ENCODE assay signal across 12 mouse cellular contexts in the genomic region with DNA sequence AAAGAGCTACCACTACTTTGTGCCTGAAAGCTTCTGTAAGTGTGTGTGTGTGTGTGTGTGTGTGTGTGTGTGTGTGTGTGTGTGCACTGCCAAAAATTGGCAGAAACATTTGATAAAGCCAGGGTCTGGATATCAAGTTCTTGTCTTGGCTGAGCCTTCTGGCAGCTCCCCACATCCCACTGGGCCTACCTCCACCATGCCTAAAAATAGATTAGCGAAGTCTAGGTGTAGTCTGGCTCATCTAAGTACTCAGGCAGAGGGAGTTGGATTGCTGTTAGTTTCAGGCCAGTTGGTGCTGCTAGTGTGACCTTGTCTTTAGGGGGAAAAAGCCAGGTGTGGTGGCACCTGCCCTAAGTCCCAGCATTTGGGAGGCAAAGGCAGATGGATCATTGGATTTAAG. TPM values are rescaled to one million over a fixed set of nuclear protein-coding genes. Genes with fewer than 3 reads are reported as not detected.
DNase-seq lines count a peak whose midpoint lies in the region; ATAC-seq and TF ChIP-seq lines count a peak whose summit lies in the region.
"Had no signal": no experiment of that assay in that cellular context is flagged by ENCODE, and none has a peak within 500 bp of the region (broad histone marks: within the 10 kb centered on the region; RNA-seq: fewer than 3 reads in every experiment).

No protein-coding gene starts in this region.

- H3K27me3 ChIP-seq in hindbrain, postnatal 0 days (ENCODE audit: insufficient read depth, low read length): no peaks in the 10 kb centered on the region
- no peaks in the 10 kb centered on the region for H3K27me3 ChIP-seq in hindbrain, embryonic 16.5 days (replicated peaks; ENCODE audit: control insufficient read depth, insufficient read depth, low read length)
- H3K27me3 ChIP-seq in heart, embryonic 15.5 days: no peaks in the 10 kb centered on the region
- H3K27me3 ChIP-seq: CH12.LX; forebrain, embryonic 12.5 days; intestine, embryonic 15.5 days had no signal

- H3K9ac ChIP-seq in hindbrain, postnatal 0 days (replicated peaks; ENCODE audit: low read length): no peak overlapping the region
- H3K9ac ChIP-seq in hindbrain, embryonic 16.5 days (ENCODE audit: low read depth, low read length): no peak overlapping the region
- no peak overlapping the region for H3K9ac ChIP-seq in heart, embryonic 15.5 days
- H3K9ac ChIP-seq: forebrain, embryonic 12.5 days; intestine, embryonic 15.5 days had no signal

- no peak overlapping the region for H3K4me3 ChIP-seq in hindbrain, postnatal 0 days (ENCODE audit: low read length)
- H3K4me3 ChIP-seq in hindbrain, embryonic 16.5 days (ENCODE audit: low read length): no peak overlapping the region
- H3K4me3 ChIP-seq in gastrocnemius, adult 2 months: no peak overlapping the region
- no peak overlapping the region for H3K4me3 ChIP-seq in heart, embryonic 15.5 days
- H3K4me3 ChIP-seq: forebrain, embryonic 12.5 days; intestine, embryonic 15.5 days had no signal

- ATAC-seq in hindbrain, postnatal 0 days: no peak
- ATAC-seq in hindbrain, embryonic 16.5 days: no peak
- no peak for ATAC-seq in heart, embryonic 15.5 days (replicated peaks; ENCODE audit: insufficient number of reproducible peaks, insufficient read depth, low FRiP score, low read depth)
- ATAC-seq in megakaryocyte progenitor cell, adult 5-6 weeks (replicated peaks; ENCODE audit: poor library complexity): peak; percentile 15; the same call in 1 of the 2 replicates
- ATAC-seq: intestine, embryonic 15.5 days had no signal

- WGBS in hindbrain, postnatal 0 days: 79% methylated on average over 1 of the region's 1 CpGs
- 100% methylated on average over 1 of the region's 1 CpGs for WGBS in hindbrain, embryonic 16.5 days
- WGBS in heart, embryonic 15.5 days: 50% methylated on average over 1 of the region's 1 CpGs

- no peak for TF ChIP-seq CTCF in hindbrain, postnatal 0 days (IDR thresholded peaks at IDR 0.05; ENCODE audit: low read depth)
- TF ChIP-seq CTCF in gastrocnemius, adult 2 months (IDR thresholded peaks at IDR 0.05): no peak

- peak overlapping the region; percentile 41; the same call in 1 of the 2 replicates for H3K27ac ChIP-seq in hindbrain, postnatal 0 days
- H3K27ac ChIP-seq in hindbrain, embryonic 16.5 days (ENCODE audit: low read depth, low read length): no peak overlapping the region
- H3K27ac ChIP-seq in gastrocnemius, adult 2 months: peak overlapping the region; percentile 93
- H3K27ac ChIP-seq in heart, embryonic 15.5 days: peak overlapping the region; percentile 72
- H3K27ac ChIP-seq: forebrain, embryonic 12.5 days; intestine, embryonic 15.5 days had no signal

- H3K4me2 ChIP-seq in hindbrain, postnatal 0 days (ENCODE audit: low read depth, low read length): no peak overlapping the region
- no peak overlapping the region for H3K4me2 ChIP-seq in hindbrain, embryonic 16.5 days (ENCODE audit: low read length)
- H3K4me2 ChIP-seq in heart, embryonic 15.5 days: no peak overlapping the region
- H3K4me2 ChIP-seq: forebrain, embryonic 12.5 days; intestine, embryonic 15.5 days had no signal

- intact Hi-C loops in gastrocnemius, adult 2 months (cut with DNase I): no loop called here

- no peak for DNase-seq in hindbrain, postnatal 0 days (ENCODE audit: low spot score)
- DNase-seq in gastrocnemius, adult 2 months: peak; percentile 85
- no peak for DNase-seq in layer of hippocampus, adult 8-10 months (ENCODE audit: low spot score in 2 of 2)
- no peak for DNase-seq in adrenal gland, postnatal 25 days
- DNase-seq: lung, postnatal 10 days; thymus, postnatal 25 days had no signal

- peaks cover 49% of the 10 kb centered on the region for H3K36me3 ChIP-seq in hindbrain, postnatal 0 days (ENCODE audit: insufficient read depth, low read length)
- peaks cover 28% of the 10 kb centered on the region for H3K36me3 ChIP-seq in hindbrain, embryonic 16.5 days (ENCODE audit: control insufficient read depth, insufficient read depth, low read length)
- peaks cover 45% of the 10 kb centered on the region for H3K36me3 ChIP-seq in heart, embryonic 15.5 days

- H3K4me1 ChIP-seq in hindbrain, postnatal 0 days (ENCODE audit: insufficient read depth, low read length): peaks cover 12% of the 10 kb centered on the region
- H3K4me1 ChIP-seq in hindbrain, embryonic 16.5 days (ENCODE audit: control insufficient read depth, insufficient read depth, low read depth, low read length): peaks cover 13% of the 10 kb centered on the region
- H3K4me1 ChIP-seq in heart, embryonic 15.5 days (replicated peaks): peaks cover 46% of the 10 kb centered on the region

- no peaks in the 10 kb centered on the region for H3K9me3 ChIP-seq in hindbrain, postnatal 0 days (ENCODE audit: low read length)
- no peaks in the 10 kb centered on the region for H3K9me3 ChIP-seq in hindbrain, embryonic 16.5 days (ENCODE audit: control insufficient read depth, low read length)
- H3K9me3 ChIP-seq in heart, embryonic 15.5 days (replicated peaks): no peaks in the 10 kb centered on the region
- H3K9me3 ChIP-seq: forebrain, embryonic 12.5 days; intestine, embryonic 15.5 days had no signal

RNA-seq across cellular contexts. Expression of a gene that starts 1.3 kb away (rescaled TPM):
- total RNA-seq in hindbrain, postnatal 0 days (2014; rRNA removed): 33.6 and 72.6 TPM in 2 replicates
- 22.8 and 23.5 TPM in 2 replicates for polyA plus RNA-seq in hindbrain, postnatal 0 days (2015; fragmentation: Nextera tagmentation; extraction: Ambion mirVana)
- 32.2 and 35.1 TPM in 2 replicates for polyA plus RNA-seq in hindbrain, embryonic 16.5 days (2015; fragmentation: Nextera tagmentation; extraction: Ambion mirVana)
- 1 to 10 TPM; 3.6 to 5.3 TPM for total RNA-seq in gastrocnemius, adult 2 months (2021)
- polyA plus RNA-seq in heart, embryonic 15.5 days (2015; fragmentation: Nextera tagmentation; extraction: Ambion mirVana): 9.7 and 14.5 TPM in 2 replicates
- total RNA-seq in megakaryocyte progenitor cell, adult 5-6 weeks (2015): 8.4 and 8.7 TPM in 2 replicates
- total RNA-seq in megakaryocyte progenitor cell, adult 5-6 weeks (2017): 5.0 and 5.5 TPM in 2 replicates
- total RNA-seq in layer of hippocampus, adult 8-10 months (2022): 10 to 100 TPM; 70.0 to 74.4 (median 73.5) TPM
- total RNA-seq in adrenal gland, postnatal 25 days (2021): 7.3 and 10.6 TPM in 2 replicates

RNA-seq across cellular contexts. Expression of a gene that starts 19.3 kb away (rescaled TPM):
- 49.2 and 86.4 TPM in 2 replicates for total RNA-seq in hindbrain, postnatal 0 days (2014; rRNA removed)
- 5.8 and 7.8 TPM in 2 replicates for polyA plus RNA-seq in hindbrain, postnatal 0 days (2015; fragmentation: Nextera tagmentation; extraction: Ambion mirVana)
- polyA plus RNA-seq in hindbrain, embryonic 16.5 days (2015; fragmentation: Nextera tagmentation; extraction: Ambion mirVana): 11.6 and 12.8 TPM in 2 replicates
- under 1 TPM in 1 of 2 experiments, not detected in 1; 0.05 TPM for total RNA-seq in gastrocnemius, adult 2 months (2021)
- polyA plus RNA-seq in heart, embryonic 15.5 days (2015; fragmentation: Nextera tagmentation; extraction: Ambion mirVana): 0.06 and 0.22 TPM in 2 replicates
- 4.5 and 5.4 TPM in 2 replicates for total RNA-seq in megakaryocyte progenitor cell, adult 5-6 weeks (2015)
- total RNA-seq in megakaryocyte progenitor cell, adult 5-6 weeks (2017): 1.5 and 2.5 TPM in 2 replicates
- 10 to 100 TPM; 52.5 to 77.9 (median 69.6) TPM for total RNA-seq in layer of hippocampus, adult 8-10 months (2022)
- 4.2 and 5.5 TPM in 2 replicates for total RNA-seq in adrenal gland, postnatal 25 days (2021)

RNA-seq across cellular contexts. Expression of a gene that starts 23.2 kb away (rescaled TPM):
- total RNA-seq in hindbrain, postnatal 0 days (2014; rRNA removed): 122 and 126 TPM in 2 replicates
- 187 and 189 TPM in 2 replicates for polyA plus RNA-seq in hindbrain, postnatal 0 days (2015; fragmentation: Nextera tagmentation; extraction: Ambion mirVana)
- 178 and 185 TPM in 2 replicates for polyA plus RNA-seq in hindbrain, embryonic 16.5 days (2015; fragmentation: Nextera tagmentation; extraction: Ambion mirVana)
- total RNA-seq in gastrocnemius, adult 2 months (2021): 10 to 100 TPM; 16.0 to 16.7 TPM
- polyA plus RNA-seq in heart, embryonic 15.5 days (2015; fragmentation: Nextera tagmentation; extraction: Ambion mirVana): 28.8 and 36.3 TPM in 2 replicates
- 12.9 and 21.1 TPM in 2 replicates for total RNA-seq in megakaryocyte progenitor cell, adult 5-6 weeks (2015)
- 40.9 and 50.6 TPM in 2 replicates for total RNA-seq in megakaryocyte progenitor cell, adult 5-6 weeks (2017)
- total RNA-seq in layer of hippocampus, adult 8-10 months (2022): 100 to 1,000 TPM; 195 to 221 (median 213) TPM
- 79.3 and 92.7 TPM in 2 replicates for total RNA-seq in adrenal gland, postnatal 25 days (2021)

RNA-seq across cellular contexts. Expression of a gene that starts 46.3 kb away (rescaled TPM):
- total RNA-seq in hindbrain, postnatal 0 days (2014; rRNA removed): 30.3 and 31.8 TPM in 2 replicates
- polyA plus RNA-seq in hindbrain, postnatal 0 days (2015; fragmentation: Nextera tagmentation; extraction: Ambion mirVana): 20.0 and 21.3 TPM in 2 replicates
- 21.9 and 22.2 TPM in 2 replicates for polyA plus RNA-seq in hindbrain, embryonic 16.5 days (2015; fragmentation: Nextera tagmentation; extraction: Ambion mirVana)
- 10 to 100 TPM; 15.7 to 21.2 TPM for total RNA-seq in gastrocnemius, adult 2 months (2021)
- polyA plus RNA-seq in heart, embryonic 15.5 days (2015; fragmentation: Nextera tagmentation; extraction: Ambion mirVana): 5.5 and 6.9 TPM in 2 replicates
- 7.2 and 11.7 TPM in 2 replicates for total RNA-seq in megakaryocyte progenitor cell, adult 5-6 weeks (2015)
- total RNA-seq in megakaryocyte progenitor cell, adult 5-6 weeks (2017): 3.0 and 4.7 TPM in 2 replicates
- total RNA-seq in layer of hippocampus, adult 8-10 months (2022): 10 to 100 TPM; 17.0 to 22.2 (median 20.2) TPM
- total RNA-seq in adrenal gland, postnatal 25 days (2021): 10.3 and 16.4 TPM in 2 replicates
